In the genomic region with DNA sequence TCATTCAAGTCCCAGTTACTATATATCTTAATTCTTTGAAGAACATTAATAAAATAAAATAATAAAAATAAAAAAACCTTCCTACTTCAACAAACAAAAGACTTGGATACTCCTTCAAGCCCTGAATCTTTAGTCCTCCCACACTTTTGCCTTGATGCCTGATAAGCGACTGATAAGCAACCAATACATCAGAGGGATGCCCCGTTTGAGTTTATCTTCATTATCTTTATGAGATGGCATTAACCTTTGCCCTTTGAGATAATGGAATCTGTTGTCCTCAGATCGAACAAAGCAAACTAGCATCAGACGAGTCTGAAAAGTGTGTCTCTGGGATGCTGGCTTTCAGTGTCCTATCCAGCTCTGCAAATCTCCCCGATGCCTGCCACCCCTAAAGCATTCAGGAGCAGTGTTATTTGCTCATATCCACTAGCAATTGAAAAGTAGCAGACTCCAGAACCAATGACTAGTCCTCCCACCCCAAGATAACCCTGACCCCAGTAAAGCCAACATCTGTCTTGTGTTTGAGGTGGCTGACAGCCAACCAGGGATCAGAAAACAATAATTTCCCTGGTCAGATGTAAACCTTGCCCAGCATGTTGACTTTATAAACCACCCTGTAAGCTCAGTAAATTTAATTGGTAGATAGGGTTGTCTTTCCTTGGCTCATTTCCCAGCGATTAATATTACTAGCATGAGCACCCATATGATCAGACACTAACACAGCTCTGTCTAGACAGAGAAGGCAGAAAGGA, we compare ENCODE assay signal across 11 mouse cellular contexts.
DNase-seq lines count a peak whose midpoint lies in the region; ATAC-seq lines count a peak whose summit lies in the region.
"Had no signal": no experiment of that assay in that cellular context is flagged by ENCODE, and none has a peak within 500 bp of the region (broad histone marks: within the 10 kb centered on the region; RNA-seq: fewer than 3 reads in every experiment).

No protein-coding gene starts in this region.

- 43% methylated on average over 6 of the region's 6 CpGs for WGBS in embryonic facial prominence, embryonic 10.5 days
- WGBS in liver, embryonic 16.5 days (ENCODE audit: insufficient replicate concordance), result 16% methylated on average over 6 of the region's 6 CpGs
- WGBS in hindbrain, embryonic 16.5 days, result 43% methylated on average over 6 of the region's 6 CpGs

- H3K9ac ChIP-seq in liver, embryonic 16.5 days (ENCODE audit: low read depth, low read length), result no peak overlapping the region
- no peak overlapping the region for H3K9ac ChIP-seq in hindbrain, embryonic 16.5 days (ENCODE audit: low read depth, low read length)

- no peak overlapping the region for H3K4me2 ChIP-seq in liver, embryonic 16.5 days (ENCODE audit: low read depth, low read length)
- H3K4me2 ChIP-seq in hindbrain, embryonic 16.5 days (ENCODE audit: low read length), result no peak overlapping the region

- peaks cover 17% of the 10 kb centered on the region for H3K4me1 ChIP-seq in embryonic facial prominence, embryonic 10.5 days
- H3K4me1 ChIP-seq in liver, embryonic 16.5 days (ENCODE audit: control insufficient read depth, low read depth, low read length), result no peaks in the 10 kb centered on the region
- H3K4me1 ChIP-seq in hindbrain, embryonic 16.5 days (ENCODE audit: control insufficient read depth, insufficient read depth, low read depth, low read length), result no peaks in the 10 kb centered on the region
- H3K4me1 ChIP-seq: forebrain, embryonic 10.5 days had no signal

- DNase-seq in kidney, postnatal 10 days, result peak; percentile 24
- DNase-seq in kidney, adult 9 months, result no peak
- peak; percentile 82 for DNase-seq in NIH3T3 (ENCODE audit: low read depth)
- peak; percentile 22 for DNase-seq in embryonic facial prominence, embryonic 10.5 days (ENCODE audit: low spot score)
- no peak for DNase-seq in spleen, postnatal 36 days (ENCODE audit: low spot score in 2 of 2)
- DNase-seq: cerebellum, adult 8-10 months; gastrocnemius, postnatal 36 days; heart, postnatal 14 days had no signal

- H3K4me3 ChIP-seq in embryonic facial prominence, embryonic 10.5 days, result no peak overlapping the region
- H3K4me3 ChIP-seq in liver, embryonic 16.5 days (ENCODE audit: low read depth, low read length), result no peak overlapping the region
- no peak overlapping the region for H3K4me3 ChIP-seq in hindbrain, embryonic 16.5 days (ENCODE audit: low read length)
- H3K4me3 ChIP-seq: forebrain, embryonic 10.5 days had no signal

- H3K27me3 ChIP-seq in embryonic facial prominence, embryonic 10.5 days (replicated peaks; ENCODE audit: low read depth, poor library complexity, severe bottlenecking), result no peaks in the 10 kb centered on the region
- H3K27me3 ChIP-seq in liver, embryonic 16.5 days (ENCODE audit: control insufficient read depth, insufficient read depth, low read depth, low read length), result no peaks in the 10 kb centered on the region
- H3K27me3 ChIP-seq in hindbrain, embryonic 16.5 days (replicated peaks; ENCODE audit: control insufficient read depth, insufficient read depth, low read length), result no peaks in the 10 kb centered on the region

- no peaks in the 10 kb centered on the region for H3K9me3 ChIP-seq in embryonic facial prominence, embryonic 10.5 days
- no peaks in the 10 kb centered on the region for H3K9me3 ChIP-seq in liver, embryonic 16.5 days (replicated peaks; ENCODE audit: control insufficient read depth, low read length)
- H3K9me3 ChIP-seq in hindbrain, embryonic 16.5 days (ENCODE audit: control insufficient read depth, low read length), result no peaks in the 10 kb centered on the region
- H3K9me3 ChIP-seq: forebrain, embryonic 10.5 days had no signal

- ATAC-seq in liver, embryonic 16.5 days (ENCODE audit: low read depth), result peak; percentile 67
- ATAC-seq in hindbrain, embryonic 16.5 days, result no peak

- no peaks in the 10 kb centered on the region for H3K36me3 ChIP-seq in embryonic facial prominence, embryonic 10.5 days (replicated peaks)
- H3K36me3 ChIP-seq in liver, embryonic 16.5 days (ENCODE audit: control insufficient read depth, insufficient read depth), result no peaks in the 10 kb centered on the region
- no peaks in the 10 kb centered on the region for H3K36me3 ChIP-seq in hindbrain, embryonic 16.5 days (ENCODE audit: control insufficient read depth, insufficient read depth, low read length)
- H3K36me3 ChIP-seq: forebrain, embryonic 10.5 days had no signal

- peak overlapping the region; percentile 24; the same call in 1 of the 2 replicates for H3K27ac ChIP-seq in embryonic facial prominence, embryonic 10.5 days (replicated peaks)
- H3K27ac ChIP-seq in liver, embryonic 16.5 days (ENCODE audit: low read length), result no peak overlapping the region
- H3K27ac ChIP-seq in hindbrain, embryonic 16.5 days (ENCODE audit: low read depth, low read length), result no peak overlapping the region
- H3K27ac ChIP-seq: forebrain, embryonic 10.5 days had no signal

Comparison
In these comparisons a context has a peak if more than half of its experiments do, and no peak if none do; other contexts are left out.
1. DNase-seq: peak in kidney, postnatal 10 days (single experiment), NIH3T3 (single experiment) and embryonic facial prominence, embryonic 10.5 days (single experiment); none in kidney, adult 9 months (single experiment) and spleen, postnatal 36 days (0 of 2).